Mouse (Mus musculus) CD8-positive naive resting alpha-beta T cell, adult 2 months (primary cell): ENCODE data around the gene Celsr3.

Experiments used
- DNase-seq, 2 experiments: peaks; one replicate each; pipeline ENCODE4 v3.0.0; 2022; ENCODE audit warnings: low read depth in 2 of 2, low spot score in 2 of 2

Celsr3 gene

DNA sequence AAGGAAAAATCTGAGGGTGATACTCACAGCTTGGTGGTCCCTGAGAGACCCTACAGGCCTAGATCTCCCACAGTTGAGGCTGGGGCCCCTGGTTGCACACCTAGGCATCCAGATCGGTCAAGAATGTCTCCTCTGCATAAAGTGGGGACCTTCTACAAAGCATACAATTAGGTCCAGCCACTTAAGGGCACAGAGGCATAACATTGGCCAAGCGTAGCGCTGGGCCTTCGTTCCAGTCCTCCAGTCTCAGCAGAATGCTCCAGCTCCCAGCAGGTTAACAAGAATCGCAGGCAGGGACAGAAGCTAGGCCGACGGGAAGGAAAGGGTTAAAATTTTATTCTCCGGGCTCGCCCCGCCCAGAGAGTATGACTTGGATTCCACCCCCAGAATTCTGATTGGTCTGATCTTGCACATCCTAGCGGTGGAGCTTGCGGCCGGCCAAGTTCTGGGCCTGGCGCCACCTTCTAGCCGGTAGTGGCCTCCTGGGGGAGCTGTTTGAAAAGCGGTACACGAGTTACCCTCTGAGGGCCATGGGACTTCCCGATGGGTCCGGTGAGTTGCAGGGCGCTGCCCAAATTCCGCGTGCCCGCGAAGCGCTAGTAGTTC is 27.6 kb downstream of the Celsr3 start:
- peak; percentile 81 to 82 for DNase-seq

DNA sequence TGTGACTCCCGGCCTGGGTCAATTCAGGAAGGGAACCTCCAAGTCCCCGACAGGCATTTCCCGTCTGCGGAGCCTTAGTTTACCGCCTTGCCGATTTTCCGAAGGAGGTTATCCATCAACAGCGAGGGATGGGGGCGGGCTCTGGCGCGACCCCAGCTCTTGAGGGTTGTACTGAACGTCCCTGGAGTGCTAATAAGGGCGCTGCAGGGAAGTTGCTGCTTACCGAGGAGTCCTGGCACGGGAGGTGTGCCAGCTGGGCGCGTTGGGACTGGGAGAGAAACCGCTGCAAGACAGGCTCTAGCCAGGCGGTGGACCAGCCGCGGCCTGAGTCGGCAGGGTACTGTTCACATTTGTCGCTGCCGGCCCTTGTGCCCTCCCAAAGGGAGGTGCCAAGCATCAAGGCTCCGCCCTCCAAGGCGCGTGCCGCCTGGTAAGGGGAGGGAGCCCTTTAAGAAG is 28.1 kb downstream of the Celsr3 start:
- DNase-seq: peak; percentile 63 to 79

DNA sequence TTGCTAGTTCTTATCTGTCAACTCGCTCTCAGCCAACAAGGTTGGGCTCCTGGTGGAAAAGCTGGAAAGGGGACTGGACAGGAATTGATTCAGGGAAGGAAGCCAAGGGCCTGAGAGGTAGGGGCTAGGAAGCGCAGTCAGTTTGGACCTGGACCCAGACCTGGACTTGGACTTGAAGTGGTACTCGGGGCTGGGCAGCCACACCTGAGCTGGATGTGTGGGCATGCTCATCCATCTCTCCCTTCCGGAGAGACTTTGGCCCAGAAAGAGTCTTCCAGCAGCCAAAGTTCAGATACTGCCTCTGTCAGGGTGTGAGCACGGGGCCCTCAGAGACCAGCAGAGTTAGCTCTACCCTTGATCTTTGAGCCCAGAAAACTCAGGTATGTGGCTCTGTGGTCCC is 29.2 kb downstream of the Celsr3 start:
- no peak for DNase-seq

DNA sequence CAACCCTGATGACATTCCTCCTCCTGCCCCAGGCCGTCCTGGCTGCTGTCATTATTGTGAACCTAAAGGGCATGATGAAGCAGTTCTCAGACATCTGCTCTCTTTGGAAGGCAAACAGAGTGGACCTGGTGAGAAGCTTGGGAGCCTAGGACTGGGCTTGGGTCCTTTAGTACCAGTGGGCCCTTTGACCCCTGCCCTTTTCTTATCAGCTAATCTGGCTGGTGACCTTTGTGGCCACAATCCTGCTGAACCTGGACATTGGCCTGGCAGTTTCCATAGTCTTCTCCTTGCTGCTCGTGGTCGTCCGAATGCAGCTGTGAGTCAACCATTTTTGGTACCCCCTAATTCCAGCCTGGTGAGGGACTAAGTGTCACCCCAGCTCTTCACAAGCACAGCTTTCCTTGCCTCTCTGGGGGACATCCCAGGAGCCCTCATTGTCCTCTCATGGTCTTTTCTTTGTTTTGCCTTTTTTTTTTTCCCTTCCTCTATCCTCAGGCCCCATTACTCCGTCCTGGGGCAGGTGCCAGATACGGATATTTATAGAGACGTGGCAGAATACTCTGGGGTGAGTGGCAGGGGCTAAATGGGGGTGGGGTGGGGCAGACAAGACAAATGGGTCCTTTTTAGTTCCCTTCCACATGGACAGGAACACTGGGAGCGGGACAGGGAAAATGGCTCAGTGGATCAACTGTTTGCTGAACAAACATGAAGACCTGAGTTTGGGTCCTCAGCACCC is 32.8 kb downstream of the Celsr3 start:
- no peak for DNase-seq
